8 mouse cellular contexts compared by ENCODE assay signal in genomic region chrX:95967847-95968593, GRCm38 (mm10). TPM values are rescaled to one million over a fixed set of nuclear protein-coding genes. Genes with fewer than 3 reads are reported as not detected.
DNase-seq lines count a peak whose midpoint lies in the region; ATAC-seq and TF ChIP-seq lines count a peak whose summit lies in the region.

No protein-coding gene starts in this region.

- peak overlapping the region; percentile 81 for H3K27ac ChIP-seq in MEL (ENCODE audit: control insufficient read depth, low read depth, low read length)
- no peak overlapping the region for H3K27ac ChIP-seq in brown adipose tissue, adult 24 weeks (replicated peaks; ENCODE audit: low read depth, low read length)
- peak overlapping the region; percentile 93 for H3K27ac ChIP-seq in hindbrain, embryonic 12.5 days

- H3K9me3 ChIP-seq in MEL (replicated peaks; ENCODE audit: insufficient read depth, low read length) = no peaks in the 10 kb centered on the region
- H3K9me3 ChIP-seq in hindbrain, embryonic 12.5 days (replicated peaks) = no peaks in the 10 kb centered on the region
- no peaks in the 10 kb centered on the region for H3K9me3 ChIP-seq in megakaryocyte, embryonic 14.5 days

- peak overlapping the region; percentile 91 for H3K9ac ChIP-seq in MEL (ENCODE audit: control insufficient read depth, low read depth, low read length, poor library complexity, severe bottlenecking)
- peak overlapping the region; percentile 59; the same call in 1 of the 2 replicates for H3K9ac ChIP-seq in hindbrain, embryonic 12.5 days

- peak overlapping the region; percentile 72 for H3K4me3 ChIP-seq in MEL (ENCODE audit: control insufficient read depth in 1 of 2, insufficient read depth in 1 of 2, low read depth in 2 of 2, low read length in 2 of 2)
- peak overlapping the region; percentile 61 for H3K4me3 ChIP-seq in brown adipose tissue, adult 24 weeks (ENCODE audit: insufficient read depth, low read depth, low read length)
- peak overlapping the region; percentile 39 for H3K4me3 ChIP-seq in hindbrain, embryonic 12.5 days
- H3K4me3 ChIP-seq in megakaryocyte, embryonic 14.5 days (replicated peaks) = peak overlapping the region; percentile 90

- peak; percentile 43 to 73; a peak in 2 of 4 replicates for TF ChIP-seq POLR2A in MEL (IDR thresholded peaks at IDR 0.05; ENCODE audit: control insufficient read depth in 1 of 2, insufficient read depth in 1 of 2, low read depth in 1 of 2, low read length in 2 of 2, poor library complexity in 1 of 2)

- no peak for TF ChIP-seq EP300 in MEL (IDR thresholded peaks at IDR 0.05; ENCODE audit: low read depth in 1 of 2, low read length in 2 of 2)

- H3K27me3 ChIP-seq in MEL (ENCODE audit: control insufficient read depth in 1 of 2, insufficient read depth in 2 of 2, low read length in 2 of 2) = no peaks in the 10 kb centered on the region; a peak in 1 of 4 replicates
- H3K27me3 ChIP-seq in hindbrain, embryonic 12.5 days = no peaks in the 10 kb centered on the region
- H3K27me3 ChIP-seq in megakaryocyte, embryonic 14.5 days (replicated peaks) = peaks cover 15% of the 10 kb centered on the region

- H3K79me2 ChIP-seq in MEL (ENCODE audit: control insufficient read depth, insufficient read depth, low read length, poor library complexity) = no peaks in the 10 kb centered on the region; the same call in 1 of the 2 replicates

- DNase-seq in MEL (ENCODE audit: low read depth, low spot score) (peak; percentile 90), adipocyte (ENCODE audit: low spot score) (no peak)
- peak; percentile 9 to 42 for DNase-seq in left cerebral cortex, adult 9 months (ENCODE audit: low spot score in 2 of 2)
- peak; percentile 4 for DNase-seq in right cerebral cortex, postnatal 25 days

- no peak for TF ChIP-seq RAD21 in MEL (IDR thresholded peaks at IDR 0.05; ENCODE audit: low read depth, low read length)

- WGBS in hindbrain, embryonic 12.5 days = 26% methylated on average over 25 of the region's 28 CpGs

- H3K4me1 ChIP-seq in MEL (ENCODE audit: control insufficient read depth in 1 of 2, insufficient read depth in 2 of 2, low read length in 2 of 2) = peaks cover 0 to 14% of the 10 kb centered on the region in 2 experiments; a peak in 2 of 4 replicates
- H3K4me1 ChIP-seq in brown adipose tissue, adult 24 weeks (ENCODE audit: control insufficient read depth, insufficient read depth, insufficient read length, low read length) = no peaks in the 10 kb centered on the region
- H3K4me1 ChIP-seq in hindbrain, embryonic 12.5 days = no peaks in the 10 kb centered on the region
- peaks cover 29% of the 10 kb centered on the region for H3K4me1 ChIP-seq in megakaryocyte, embryonic 14.5 days

- peak; percentile 46 for ATAC-seq in erythroblast, adult 5-6 weeks (replicated peaks; ENCODE audit: low FRiP score, poor library complexity, severe bottlenecking)
- peak; percentile 87 for ATAC-seq in hindbrain, embryonic 12.5 days (ENCODE audit: low FRiP score)

- peak in 1 of 3 experiments; percentile 9; a peak in 1 of 6 replicates for TF ChIP-seq CTCF in MEL (IDR thresholded peaks at IDR 0.05 in 2 of 3, conservative IDR thresholded peaks at IDR 0.05 in 1 of 3; ENCODE audit: control insufficient read depth in 1 of 3, insufficient read depth in 1 of 3, low read depth in 2 of 3, low read length in 3 of 3, poor library complexity in 1 of 3, severe bottlenecking in 1 of 3)

- no peaks in the 10 kb centered on the region for H3K36me3 ChIP-seq in MEL (ENCODE audit: control insufficient read depth in 1 of 2, insufficient read depth in 2 of 2, low read length in 2 of 2)
- no peaks in the 10 kb centered on the region for H3K36me3 ChIP-seq in hindbrain, embryonic 12.5 days
- H3K36me3 ChIP-seq in megakaryocyte, embryonic 14.5 days (replicated peaks; ENCODE audit: low read length) = no peaks in the 10 kb centered on the region

- peak overlapping the region; percentile 55 for H3K4me2 ChIP-seq in hindbrain, embryonic 12.5 days (replicated peaks)

TF ChIP-seq in MEL, 35 proteins besides CTCF, POLR2A, EP300 and RAD21:
- peak; percentile 88 for TF ChIP-seq USF1 (IDR thresholded peaks at IDR 0.05; ENCODE audit: low read depth, low read length)
- peak; percentile 41; the same call in 1 of the 2 replicates for TF ChIP-seq TBP (IDR thresholded peaks at IDR 0.05; ENCODE audit: low read depth, low read length)
- TF ChIP-seq MYC (IDR thresholded peaks at IDR 0.05; ENCODE audit: low read depth, low read length) = peak; percentile 76
- peak; percentile 78 for TF ChIP-seq MAX (IDR thresholded peaks at IDR 0.05; ENCODE audit: low read length)
- peak; percentile 76 for TF ChIP-seq HCFC1 (IDR thresholded peaks at IDR 0.05; ENCODE audit: low read depth, low read length)
- no peak for TF ChIP-seq ETS1 (IDR thresholded peaks at IDR 0.05; ENCODE audit: low read depth, low read length)
- peak; percentile 28; the same call in 1 of the 2 replicates for TF ChIP-seq TCF12 (IDR thresholded peaks at IDR 0.05; ENCODE audit: low read depth, low read length)
- TF ChIP-seq USF2 (IDR thresholded peaks at IDR 0.05; ENCODE audit: borderline replicate concordance in 1 of 2, insufficient read depth in 1 of 2, low read depth in 1 of 2, low read length in 2 of 2) = 0 out of 4 replicates have a peak, but pooled peaks of 1 of the 2 experiments have one; percentile 30
- peak; percentile 60; the same call in 1 of the 2 replicates for TF ChIP-seq SIN3A (IDR thresholded peaks at IDR 0.05; ENCODE audit: low read length)
- peak; percentile 63; the same call in 1 of the 2 replicates for TF ChIP-seq MXI1 (IDR thresholded peaks at IDR 0.05; ENCODE audit: low read depth, low read length)
- TF ChIP-seq ELF1 (IDR thresholded peaks at IDR 0.05; ENCODE audit: low read depth, low read length) = no peak
- TF ChIP-seq NELFE (IDR thresholded peaks at IDR 0.05; ENCODE audit: low read depth, low read length) = peak; percentile 50
- no peak for TF ChIP-seq JUND (IDR thresholded peaks at IDR 0.05; ENCODE audit: low read depth, low read length)
- no peak for TF ChIP-seq MAFK (IDR thresholded peaks at IDR 0.05; ENCODE audit: borderline replicate concordance, low read depth, low read length)
- TF ChIP-seq MAZ (IDR thresholded peaks at IDR 0.05; ENCODE audit: low read depth, low read length) = peak; percentile 84

RNA-seq across cellular contexts. Expression of gene Las1l, which starts 11.3 kb away (rescaled TPM):
- 34.0 and 35.1 TPM in 2 replicates for total RNA-seq in MEL (2012; rRNA removed)
- polyA plus RNA-seq in MEL (2012; ENCODE audit: insufficient read depth in 1 of 2, insufficient read length in 2 of 2, low read depth in 1 of 2, low replicate concordance in 2 of 2, missing spikeins in 1 of 2) = 10 to 100 TPM in 1 of 2 experiments, not detected in 1; 86.3 TPM
- 26.0 and 31.5 TPM in 2 replicates for polyA plus RNA-seq in brown adipose tissue, adult 24 weeks (2012; ENCODE audit: insufficient read depth, insufficient read length, missing spikeins)
- 4.6 and 10.8 TPM in 2 replicates for total RNA-seq in erythroblast, adult 5-6 weeks (2015; ENCODE audit: low replicate concordance)
- total RNA-seq in erythroblast, adult 5-6 weeks (2017; ENCODE audit: low replicate concordance) = 4.3 and 8.4 TPM in 2 replicates
- 73.5 and 74.2 TPM in 2 replicates for polyA plus RNA-seq in hindbrain, embryonic 12.5 days (2016; fragmentation: Nextera tagmentation; extraction: Ambion mirVana)
- polyA plus RNA-seq in megakaryocyte, embryonic 14.5 days (2012; ENCODE audit: insufficient read depth, low replicate concordance) = 2.8 and 7.3 TPM in 2 replicates

Comparison
In these comparisons a context has a peak if more than half of its experiments do, and no peak if none do; other contexts are left out.
1. H3K4me3 ChIP-seq: peak in every context shown above with its lines; median percentile 90 in megakaryocyte, embryonic 14.5 days; 72 in MEL; 61 in brown adipose tissue, adult 24 weeks; 39 in hindbrain, embryonic 12.5 days.